Mouse (Mus musculus) adrenal gland (tissue): ENCODE measurements at regions not wholly inside any gene's neighbourhood (a gene's known extent, or its start where the extent isn't known, plus 50 kb on each side); places are given as distances from the start of the nearest gene placed in this dataset.

Source experiments
- intact Hi-C: fragments of 180-260 bp; cut with DNase I; formaldehyde crosslinking; loops from one replicate; pipeline ENCODE4 v1.15.1; 2025

- intact Hi-C loops = loop anchor here (2.0 kb wide), 1 partner anchor 57 kb away; no protein-coding TSS in a partner anchor
Measured at GRCm38 (mm10) chrX:21293666-21294065, 118.2 kb upstream of the Gm21876 start.

- intact Hi-C loops = no loop called here
Measured at GRCm38 (mm10) chrX:21295460-21295859, 120.0 kb upstream of the Gm21876 start.

GRCm38 (mm10) chrX:21297349-21297748, 121.9 kb upstream of the Gm21876 start:
- intact Hi-C loops = no loop called here

- intact Hi-C loops = no loop called here
Measured at GRCm38 (mm10) chrX:21334499-21335032, 149.8 kb upstream of the Agtr2 start.

- intact Hi-C loops = no loop called here
Measured at GRCm38 (mm10) chrX:21344397-21344796, 139.9 kb upstream of the Agtr2 start.

- intact Hi-C loops = loop anchor here (2.0 kb wide), 1 partner anchor 58 kb away; no protein-coding TSS in a partner anchor
Measured at GRCm38 (mm10) chrX:21350503-21350902, 133.8 kb upstream of the Agtr2 start.

GRCm38 (mm10) chrX:21352350-21352749, 132.0 kb upstream of the Agtr2 start:
- intact Hi-C loops = no loop called here

GRCm38 (mm10) chrX:21360771-21361667, 123.3 kb upstream of the Agtr2 start:
- intact Hi-C loops = no loop called here

- intact Hi-C loops = loop anchor here (5.0 kb wide), 1 partner anchor 442 kb away; no protein-coding TSS in a partner anchor
Measured at GRCm38 (mm10) chrX:21385221-21385620, 99.1 kb upstream of the Agtr2 start.

GRCm38 (mm10) chrX:21389992-21390391, 94.4 kb upstream of the Agtr2 start:
- intact Hi-C loops = loop anchor here (5.0 kb wide), 1 partner anchor 437 kb away; no protein-coding TSS in a partner anchor

GRCm38 (mm10) chrX:21393212-21393611, 91.1 kb upstream of the Agtr2 start:
- intact Hi-C loops = no loop called here

- intact Hi-C loops = loop anchor here (5.0 kb wide), 1 partner anchor 73 kb away; no protein-coding TSS in a partner anchor
Measured at GRCm38 (mm10) chrX:21424797-21425196, 59.5 kb upstream of the Agtr2 start.

GRCm38 (mm10) chrX:21428081-21428480, 56.3 kb upstream of the Agtr2 start:
- intact Hi-C loops = loop anchor here (5.0 kb wide), 1 partner anchor 69 kb away; no protein-coding TSS in a partner anchor

- intact Hi-C loops = no loop called here
Measured at GRCm38 (mm10) chrX:21433501-21433900, 50.8 kb upstream of the Agtr2 start.
